Mouse (Mus musculus): Measurements from ENCODE around the gene Gm13288. TPM values are rescaled to one million over a fixed set of nuclear protein-coding genes. Genes with fewer than 3 reads are reported as not detected.
A peak's percentile ranks its signal among the peaks of the same experiment; 100 is the strongest.
"Not testable (repeated sequence)": the region's sequence is repeated elsewhere in the genome, so short reads cannot be mapped to it uniquely, and the experiment has no call there.

Gene Gm13288
- polyA plus RNA-seq, 1 experiment, result 0.23 TPM

- peak within 1 kb of the TSS; percentile 35; the same call in 1 of the 2 replicates for H3K4me3 ChIP-seq (ENCODE audit: insufficient read depth, low read length)
- peak within 1 kb of the TSS; percentile 92 for H3K27ac ChIP-seq (ENCODE audit: insufficient read depth, low read length)
- not testable (repeated sequence) for H3K4me1 ChIP-seq (ENCODE audit: control insufficient read depth, insufficient read depth, low read length)
These were observed 23.5 kb upstream of the Gm13288 start, which contains the start of gene Ifnz for GRCm38 (mm10) chr4:88781831-88782230. Ifnz (plus strand) TSS chr4:88782131.

GRCm38 (mm10) chr4:88782335-88782734 is 23.0 kb upstream of the Gm13288 start:
- not testable (repeated sequence) for H3K4me1 ChIP-seq (ENCODE audit: control insufficient read depth, insufficient read depth, low read length)
- H3K4me3 ChIP-seq (ENCODE audit: insufficient read depth, low read length), result peak overlapping the region; percentile 35; the same call in 1 of the 2 replicates
- peak overlapping the region; percentile 92 for H3K27ac ChIP-seq (ENCODE audit: insufficient read depth, low read length)

DNA sequence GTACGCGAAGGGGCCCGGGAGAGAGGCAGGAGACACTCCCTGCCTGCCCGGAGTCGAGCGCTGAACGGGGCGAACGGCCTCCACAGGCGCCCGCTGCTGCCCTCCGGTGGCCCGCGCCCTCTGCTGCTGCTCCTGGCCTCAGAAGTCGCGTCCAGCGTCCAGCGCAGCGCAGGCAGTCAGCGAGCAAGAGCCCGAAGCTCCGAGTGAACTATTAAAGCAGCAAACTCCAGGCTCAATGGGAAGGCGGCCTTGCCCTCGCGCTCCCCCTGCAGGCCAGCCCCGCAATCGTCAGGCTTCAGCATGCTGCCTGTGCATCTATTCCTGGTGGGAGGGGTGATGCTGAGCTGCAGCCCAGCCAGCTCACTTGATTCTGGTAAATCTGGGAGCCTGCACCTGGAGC is 19.9 kb upstream of the Gm13288 start, which contains the start of gene Gm13276:
TSS of gene Gm13276 (plus strand) at position 301 of the 400 bp plus-strand sequence.
- not testable (repeated sequence) for H3K4me3 ChIP-seq (ENCODE audit: insufficient read depth, low read length); H3K4me1 ChIP-seq (ENCODE audit: control insufficient read depth, insufficient read depth, low read length); H3K27ac ChIP-seq (ENCODE audit: insufficient read depth, low read length)

GRCm38 (mm10) chr4:88788402-88788801 is 16.9 kb upstream of the Gm13288 start, which contains the start of gene Gm13277:
Gm13277 (plus strand) TSS chr4:88788632.
- H3K4me1 ChIP-seq (ENCODE audit: control insufficient read depth, insufficient read depth, low read length); H3K27ac ChIP-seq (ENCODE audit: insufficient read depth, low read length); H3K4me3 ChIP-seq (ENCODE audit: insufficient read depth, low read length): not testable (repeated sequence)
- peak; percentile 43; the same call in 1 of the 2 replicates for TF ChIP-seq CTCF (IDR thresholded peaks at IDR 0.05; ENCODE audit: borderline replicate concordance, insufficient read depth, low read length)

- not testable (repeated sequence) for H3K4me1 ChIP-seq (ENCODE audit: control insufficient read depth, insufficient read depth, low read length)
These were observed 14.1 kb upstream of the Gm13288 start, which contains the start of gene Gm13278 for GRCm38 (mm10) chr4:88791250-88791649. Gm13278 (plus strand) TSS chr4:88791550.

DNA sequence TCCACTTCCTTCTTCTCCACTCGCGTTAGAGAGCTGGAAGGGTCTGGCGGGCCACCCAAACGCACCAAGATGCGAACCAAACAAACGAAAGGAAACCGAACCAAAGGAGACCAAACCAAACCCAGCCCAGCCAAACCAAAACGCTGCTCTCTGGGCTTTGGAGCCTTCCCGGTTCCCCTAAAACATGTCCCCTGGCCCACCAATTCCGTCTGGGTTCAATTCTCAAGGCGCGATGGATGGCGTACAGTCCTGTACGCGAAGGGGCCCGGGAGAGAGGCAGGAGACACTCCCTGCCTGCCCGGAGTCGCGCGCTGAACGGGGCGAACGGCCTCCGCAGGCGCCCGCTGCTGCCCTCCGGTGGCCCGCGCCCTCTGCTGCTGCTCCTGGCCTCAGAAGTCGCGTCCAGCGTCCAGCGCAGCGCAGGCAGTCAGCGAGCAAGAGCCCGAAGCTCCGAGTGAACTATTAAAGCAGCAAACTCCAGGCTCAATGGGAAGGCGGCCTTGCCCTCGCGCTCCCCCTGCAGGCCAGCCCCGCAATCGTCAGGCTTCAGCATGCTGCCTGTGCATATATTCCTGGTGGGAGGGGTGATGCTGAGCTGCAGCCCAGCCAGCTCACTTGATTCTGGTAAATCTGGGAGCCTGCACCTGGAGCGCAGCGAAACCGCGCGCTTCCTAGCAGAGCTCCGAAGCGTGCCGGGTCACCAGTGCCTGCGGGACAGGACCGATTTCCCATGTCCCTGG is 11.2 kb upstream of the Gm13288 start, which contains the start of gene Gm13275:
TSS of gene Gm13275 (plus strand) at position 552 of the 740 bp plus-strand sequence.
- H3K4me3 ChIP-seq (ENCODE audit: insufficient read depth, low read length); H3K27ac ChIP-seq (ENCODE audit: insufficient read depth, low read length); H3K4me1 ChIP-seq (ENCODE audit: control insufficient read depth, insufficient read depth, low read length): not testable (repeated sequence)

More at GRCm38 (mm10) chr4:88791250-88791649, 14.1 kb upstream of the Gm13288 start, which contains the start of gene Gm13278:
- H3K27ac ChIP-seq (ENCODE audit: insufficient read depth, low read length); H3K4me3 ChIP-seq (ENCODE audit: insufficient read depth, low read length): not testable (repeated sequence)

- H3K4me3 ChIP-seq (ENCODE audit: insufficient read depth, low read length); H3K27ac ChIP-seq (ENCODE audit: insufficient read depth, low read length); H3K4me1 ChIP-seq (ENCODE audit: control insufficient read depth, insufficient read depth, low read length): not testable (repeated sequence)
These were observed 8.2 kb upstream of the Gm13288 start, which contains the start of gene Gm13279 for GRCm38 (mm10) chr4:88797097-88797496. Gm13279 (plus strand) TSS chr4:88797397.

GRCm38 (mm10) chr4:88799365-88799764 is 6.0 kb upstream of the Gm13288 start, which contains the start of gene Gm13285:
Gm13285 (plus strand) TSS chr4:88799665.
- H3K4me1 ChIP-seq (ENCODE audit: control insufficient read depth, insufficient read depth, low read length); H3K4me3 ChIP-seq (ENCODE audit: insufficient read depth, low read length); H3K27ac ChIP-seq (ENCODE audit: insufficient read depth, low read length): not testable (repeated sequence)

DNA sequence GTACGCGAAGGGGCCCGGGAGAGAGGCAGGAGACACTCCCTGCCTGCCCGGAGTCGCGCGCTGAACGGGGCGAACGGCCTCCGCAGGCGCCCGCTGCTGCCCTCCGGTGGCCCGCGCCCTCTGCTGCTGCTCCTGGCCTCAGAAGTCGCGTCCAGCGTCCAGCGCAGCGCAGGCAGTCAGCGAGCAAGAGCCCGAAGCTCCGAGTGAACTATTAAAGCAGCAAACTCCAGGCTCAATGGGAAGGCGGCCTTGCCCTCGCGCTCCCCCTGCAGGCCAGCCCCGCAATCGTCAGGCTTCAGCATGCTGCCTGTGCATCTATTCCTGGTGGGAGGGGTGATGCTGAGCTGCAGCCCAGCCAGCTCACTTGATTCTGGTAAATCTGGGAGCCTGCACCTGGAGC is 2.4 kb upstream of the Gm13288 start, which contains the start of gene Gm13287:
TSS of gene Gm13287 (plus strand) at position 301 of the 400 bp plus-strand sequence.
- H3K4me1 ChIP-seq (ENCODE audit: control insufficient read depth, insufficient read depth, low read length); H3K27ac ChIP-seq (ENCODE audit: insufficient read depth, low read length); H3K4me3 ChIP-seq (ENCODE audit: insufficient read depth, low read length): not testable (repeated sequence)

DNA sequence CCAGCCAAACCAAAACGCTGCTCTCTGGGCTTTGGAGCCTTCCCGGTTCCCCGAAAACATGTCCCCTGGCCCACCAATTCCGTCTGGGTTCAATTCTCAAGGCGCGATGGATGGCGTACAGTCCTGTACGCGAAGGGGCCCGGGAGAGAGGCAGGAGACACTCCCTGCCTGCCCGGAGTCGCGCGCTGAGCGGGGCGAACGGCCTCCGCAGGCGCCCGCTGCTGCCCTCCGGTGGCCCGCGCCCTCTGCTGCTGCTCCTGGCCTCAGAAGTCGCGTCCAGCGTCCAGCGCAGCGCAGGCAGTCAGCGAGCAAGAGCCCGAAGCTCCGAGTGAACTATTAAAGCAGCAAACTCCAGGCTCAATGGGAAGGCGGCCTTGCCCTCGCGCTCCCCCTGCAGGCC is 430 bp downstream of the Gm13288 start:
- not testable (repeated sequence) for H3K27ac ChIP-seq (ENCODE audit: insufficient read depth, low read length); H3K4me3 ChIP-seq (ENCODE audit: insufficient read depth, low read length); H3K4me1 ChIP-seq (ENCODE audit: control insufficient read depth, insufficient read depth, low read length)

- no peak within 1 kb of the TSS for H3K27ac ChIP-seq (ENCODE audit: insufficient read depth, low read length)
- TF ChIP-seq POLR2A (IDR thresholded peaks at IDR 0.05; ENCODE audit: low read depth, low read length), result no peak
- TF ChIP-seq CTCF (IDR thresholded peaks at IDR 0.05; ENCODE audit: borderline replicate concordance, insufficient read depth, low read length), result no peak
- H3K4me1 ChIP-seq (ENCODE audit: control insufficient read depth, insufficient read depth, low read length), result no peaks in the 10 kb centered on the region
- H3K4me3 ChIP-seq (ENCODE audit: insufficient read depth, low read length), result no peak within 1 kb of the TSS
These were observed 10.6 kb downstream of the Gm13288 start, which contains the start of gene Ifna7 for GRCm38 (mm10) chr4:88815928-88816327. Ifna7 (plus strand) TSS chr4:88816228.
